Mouse (Mus musculus) right cerebral cortex, postnatal 14 days (tissue): ENCODE measurements around the gene Aox2.

ENCODE experiments used
- DNase-seq: peaks from one replicate; pipeline ENCODE4 v3.0.0; 2022

The Aox2 gene

DNA sequence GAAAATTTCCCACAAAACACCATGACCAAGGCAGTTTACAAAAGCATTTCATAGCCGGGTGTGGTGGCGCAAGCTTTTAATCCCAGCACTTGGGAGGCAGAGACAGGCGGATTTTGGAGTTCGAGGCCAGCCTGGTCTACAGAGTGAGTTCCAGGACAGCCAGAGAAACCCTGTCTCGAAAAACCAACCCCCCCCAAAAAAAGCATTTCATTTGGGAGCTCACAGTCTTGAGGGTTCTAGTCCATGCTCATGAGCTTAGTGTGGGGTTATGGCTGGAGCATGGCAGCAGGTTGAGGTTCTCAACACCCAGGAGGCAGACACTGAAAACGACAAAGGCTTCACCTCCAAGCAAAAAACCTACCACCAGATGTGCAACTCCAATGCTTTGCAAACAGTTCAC lies 130.0 kb downstream of the Aox2 start:
- DNase-seq = no peak

DNA sequence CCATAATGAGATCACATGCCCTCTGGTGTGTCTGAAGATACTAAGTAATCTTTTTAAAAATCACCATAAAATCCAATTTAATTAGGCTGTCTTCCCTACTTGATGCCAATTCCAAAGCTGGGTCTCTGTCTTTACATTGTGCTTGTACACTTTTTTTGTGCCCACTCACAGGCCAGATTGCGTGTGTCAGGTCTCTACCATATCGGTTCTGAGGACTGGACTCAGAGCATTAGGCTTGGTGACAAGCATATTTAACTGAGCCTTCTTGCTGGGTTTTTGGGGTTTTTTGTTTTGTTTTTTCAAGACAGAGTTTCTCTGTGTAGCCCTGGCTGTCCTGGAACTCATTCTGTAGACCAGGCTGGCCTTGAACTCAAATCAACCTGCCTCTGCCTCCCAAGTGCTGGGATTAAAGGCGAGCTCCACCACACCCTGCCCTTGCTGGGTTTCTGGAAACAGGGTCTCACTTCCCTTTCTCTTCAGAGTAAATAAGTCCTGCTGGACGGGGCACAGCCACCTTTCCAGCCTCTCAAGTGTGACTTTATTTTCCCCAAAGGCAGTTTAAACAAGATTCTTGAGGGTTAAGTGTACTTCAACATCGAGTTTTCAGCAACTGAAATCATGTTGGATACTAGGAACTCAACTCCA lies 131.5 kb downstream of the Aox2 start:
- DNase-seq = no peak

DNA sequence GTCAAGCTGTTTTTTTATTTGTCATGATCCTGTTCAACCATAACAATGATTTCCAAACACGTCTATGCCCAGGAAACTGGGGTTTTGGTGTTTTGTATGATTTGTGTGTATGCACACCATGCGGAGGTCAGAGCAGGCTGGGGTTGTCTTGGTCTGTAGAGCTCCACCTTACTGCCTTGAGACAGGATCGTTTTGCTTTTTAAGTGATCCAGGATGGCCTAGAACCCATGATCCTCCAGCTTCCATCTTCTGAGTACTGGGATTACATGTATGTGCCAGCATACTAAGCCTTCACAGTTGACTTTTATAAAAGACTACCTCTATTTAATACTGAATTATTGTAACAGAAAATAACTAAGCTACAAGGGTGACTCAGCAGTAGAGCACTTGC lies 132.1 kb downstream of the Aox2 start:
- no peak for DNase-seq

- DNase-seq = no peak
These were observed 132.7 kb downstream of the Aox2 start for GRCm38 (mm10) chr1:58410776-58411175.

- no peak for DNase-seq
These were observed 137.3 kb downstream of the Aox2 start for GRCm38 (mm10) chr1:58415442-58415841.

DNA sequence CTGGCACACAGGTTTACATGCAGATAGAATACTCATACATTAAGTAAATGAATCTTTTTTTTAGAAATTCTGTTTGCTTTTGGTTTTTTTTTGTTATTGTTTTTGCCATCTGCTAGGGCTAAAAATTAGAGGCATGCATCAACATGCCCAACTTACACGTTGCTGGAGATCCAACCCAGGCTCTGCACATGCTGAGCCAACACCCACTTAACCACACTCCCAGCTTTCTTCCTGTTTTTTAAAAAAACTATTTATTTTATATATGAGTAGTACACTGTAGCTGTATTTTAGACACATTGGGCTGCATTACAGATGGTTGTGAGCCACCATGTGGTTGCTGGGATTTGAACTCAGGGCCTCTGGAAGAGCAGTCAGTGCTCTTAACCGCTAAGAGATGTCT lies 137.9 kb downstream of the Aox2 start:
- DNase-seq = no peak

DNA sequence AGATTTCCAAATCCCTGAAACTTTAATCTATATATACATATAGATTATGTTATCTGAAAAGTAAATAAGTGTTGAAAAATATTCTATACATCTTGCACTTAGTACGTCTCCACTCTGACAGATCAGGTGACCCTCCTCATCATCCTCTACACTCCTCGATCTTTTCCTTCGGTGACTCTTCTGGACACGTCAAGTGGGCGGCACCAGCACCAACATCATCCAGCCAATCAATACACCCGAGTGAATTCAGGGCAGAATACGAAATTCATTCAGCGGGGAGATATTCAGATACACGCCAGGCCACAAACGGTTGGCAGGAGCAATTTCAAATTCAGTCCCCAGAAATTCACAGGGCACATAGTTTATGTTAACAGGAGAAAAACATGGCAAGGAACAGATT lies 141.9 kb downstream of the Aox2 start:
- no peak for DNase-seq

GRCm38 (mm10) chr1:58420961-58421360 lies 142.8 kb downstream of the Aox2 start:
- no peak for DNase-seq

GRCm38 (mm10) chr1:58422879-58423278 lies 144.8 kb downstream of the Aox2 start:
- DNase-seq = no peak

DNA sequence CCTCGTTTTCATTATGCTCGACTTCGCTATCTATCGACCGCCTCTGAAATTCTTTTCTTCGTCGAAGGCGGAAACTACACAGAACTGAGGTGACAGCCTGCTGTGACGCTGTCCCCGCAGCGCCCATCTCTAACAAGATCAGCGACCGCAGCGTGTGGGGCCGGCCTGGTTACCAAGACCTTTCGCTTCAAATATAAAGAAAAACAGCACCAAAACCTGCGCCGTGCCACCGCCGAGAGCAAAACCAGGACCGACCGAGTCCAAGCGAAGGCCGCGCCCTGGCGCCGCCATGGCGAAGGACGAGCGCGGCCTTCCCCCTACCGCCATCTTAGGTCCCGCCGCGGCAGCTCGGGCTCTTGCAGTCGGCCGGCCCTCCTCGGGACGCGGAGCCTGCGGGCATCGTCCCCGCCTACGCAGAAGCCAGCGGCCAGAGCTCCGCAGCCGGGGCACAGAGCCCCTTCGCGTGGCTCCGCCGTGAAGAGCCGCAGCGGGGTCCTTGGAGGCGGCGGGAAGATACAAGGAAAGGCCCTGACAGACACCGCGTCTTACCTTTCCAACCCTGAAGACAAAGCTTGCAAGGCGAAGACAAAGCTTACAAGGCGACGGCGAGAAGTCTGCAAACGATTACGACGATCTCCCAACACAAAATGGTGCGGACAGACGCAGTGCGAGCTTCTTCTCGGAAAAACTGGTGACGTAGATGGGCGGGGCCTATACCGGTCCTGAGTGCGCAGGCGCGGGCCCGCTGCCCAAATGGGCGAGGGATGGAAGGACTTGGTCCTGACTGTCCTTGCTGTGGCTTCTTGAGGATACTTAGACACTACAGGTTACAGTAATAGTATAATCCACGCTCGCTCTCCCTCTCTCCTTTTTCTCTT lies 145.5 kb downstream of the Aox2 start, which contains the start of gene Clk1:
TSS of gene Clk1 (minus strand) at position 696 of the 878 bp plus-strand sequence.
- DNase-seq = peak; percentile 93

- DNase-seq = no peak
These were observed 146.4 kb downstream of the Aox2 start for GRCm38 (mm10) chr1:58424551-58424950.
